Mouse (Mus musculus): Measurements from ENCODE around the gene Srbd1. TPM values are rescaled to one million over a fixed set of nuclear protein-coding genes. Genes with fewer than 3 reads are reported as not detected.

Gene Srbd1
- 22.6 and 33.1 TPM in 2 replicates for total RNA-seq (2015)
- 22.9 and 25.8 TPM in 2 replicates for total RNA-seq (2017)

- ATAC-seq (replicated peaks; ENCODE audit: poor library complexity), result peak; percentile 91
Measured at GRCm38 (mm10) chr17:86145079-86145951, at the start of gene Srbd1. Srbd1 (minus strand) TSS chr17:86145175.

DNA sequence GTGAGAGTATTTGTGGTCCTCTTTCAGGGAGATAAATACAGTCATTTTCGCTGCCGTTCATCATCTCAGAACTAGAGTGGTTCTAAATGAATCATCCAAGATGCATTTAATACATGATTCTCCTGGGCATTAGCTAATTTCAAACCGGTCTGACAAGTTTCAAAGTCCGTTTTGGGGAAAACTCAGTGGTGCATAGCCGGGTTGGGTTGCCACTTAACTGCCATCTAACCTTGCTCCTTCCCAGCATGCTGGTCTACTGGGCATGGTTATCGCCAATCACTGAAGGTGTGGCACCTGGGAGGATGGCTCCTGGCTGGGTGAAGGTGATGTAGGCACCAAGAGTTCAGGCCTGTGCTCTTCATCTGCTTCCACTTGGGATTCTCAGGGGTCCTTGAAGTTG, 49.0 kb upstream of the Srbd1 start:
- ATAC-seq (replicated peaks; ENCODE audit: poor library complexity), result no peak

GRCm38 (mm10) chr17:86187777-86188176, 42.8 kb upstream of the Srbd1 start:
- peak; percentile 73 for ATAC-seq (replicated peaks; ENCODE audit: poor library complexity)

- peak; percentile 61 for ATAC-seq (replicated peaks; ENCODE audit: poor library complexity)
Measured at GRCm38 (mm10) chr17:86185584-86185983, 40.6 kb upstream of the Srbd1 start.

DNA sequence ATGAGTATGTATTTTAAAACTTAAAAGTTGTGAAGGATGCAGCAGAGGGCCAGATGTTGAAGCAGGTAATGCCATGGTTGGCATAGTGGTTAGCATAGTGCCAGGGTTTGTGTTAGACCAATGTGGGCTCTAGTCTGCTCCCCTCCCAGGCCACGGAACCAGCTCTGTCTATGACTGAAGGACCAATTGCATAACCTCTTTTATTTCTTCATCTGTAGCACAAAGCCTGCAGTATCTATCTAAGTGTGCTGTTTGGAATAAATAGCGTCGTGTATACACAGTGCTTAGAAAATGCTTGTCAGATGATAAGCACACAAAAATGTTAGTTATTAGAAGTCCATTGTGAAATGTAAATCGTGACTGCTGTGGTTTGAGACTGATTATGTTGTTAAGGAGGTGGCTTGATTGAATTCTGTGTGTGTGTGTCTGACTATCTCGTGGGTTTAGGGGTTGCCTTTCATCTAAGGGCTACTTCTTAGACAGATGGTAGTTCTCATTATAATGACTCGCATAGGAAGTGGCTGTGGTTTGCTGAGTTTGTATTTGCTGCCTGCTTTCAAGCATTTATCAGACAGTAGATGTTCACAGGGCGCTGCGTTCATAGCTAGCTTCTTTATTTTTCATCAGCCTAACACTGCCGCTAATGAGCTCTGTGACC, 39.7 kb upstream of the Srbd1 start:
- peak; percentile 24 for ATAC-seq (replicated peaks; ENCODE audit: poor library complexity)

GRCm38 (mm10) chr17:86183788-86184187, 38.8 kb upstream of the Srbd1 start:
- ATAC-seq (replicated peaks; ENCODE audit: poor library complexity), result peak; percentile 19; the same call in 1 of the 2 replicates

- peak; percentile 39 for ATAC-seq (replicated peaks; ENCODE audit: poor library complexity)
Measured at GRCm38 (mm10) chr17:86176722-86177121, 31.7 kb upstream of the Srbd1 start.

GRCm38 (mm10) chr17:86175516-86175915, 30.5 kb upstream of the Srbd1 start:
- ATAC-seq (replicated peaks; ENCODE audit: poor library complexity), result no peak

DNA sequence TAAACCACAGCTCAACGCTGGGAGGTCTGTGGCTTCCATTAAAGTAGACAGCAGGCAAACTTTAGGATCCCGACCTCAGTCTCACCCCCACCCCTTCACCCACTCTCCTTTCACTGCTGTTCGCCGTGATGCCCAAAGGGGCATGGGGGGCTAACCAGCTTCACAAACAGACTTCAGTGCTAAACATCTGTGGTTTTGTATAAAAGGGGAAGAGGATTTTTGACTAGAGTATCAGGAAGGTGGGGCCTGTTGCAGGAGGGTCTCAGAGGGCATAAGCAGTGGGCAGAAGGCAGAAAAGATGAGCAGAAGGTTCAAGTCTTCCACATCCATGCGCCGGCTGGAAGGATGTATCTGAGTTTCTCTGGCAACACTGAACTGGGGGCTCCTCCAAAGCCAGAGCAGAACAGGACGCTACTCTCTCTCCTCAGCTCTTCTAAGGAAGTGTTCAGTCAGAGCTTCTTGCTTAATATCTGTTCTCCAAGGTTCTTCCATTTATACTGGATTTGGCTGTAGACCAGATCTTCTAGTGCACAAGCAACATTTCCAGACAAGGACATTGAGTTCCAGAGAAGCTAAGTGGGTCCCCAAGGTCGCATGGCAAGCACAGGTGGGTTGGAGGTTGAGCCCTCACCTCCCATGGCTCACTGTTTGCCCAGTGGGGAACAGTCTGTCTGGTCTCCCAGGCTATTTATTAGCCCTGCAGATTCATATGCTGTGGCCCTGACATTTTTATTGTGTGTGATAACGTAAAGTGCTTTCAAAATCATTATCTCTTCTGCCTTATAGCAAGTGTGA, 25.4 kb upstream of the Srbd1 start:
- peak; percentile 6 for ATAC-seq (replicated peaks; ENCODE audit: poor library complexity)

DNA sequence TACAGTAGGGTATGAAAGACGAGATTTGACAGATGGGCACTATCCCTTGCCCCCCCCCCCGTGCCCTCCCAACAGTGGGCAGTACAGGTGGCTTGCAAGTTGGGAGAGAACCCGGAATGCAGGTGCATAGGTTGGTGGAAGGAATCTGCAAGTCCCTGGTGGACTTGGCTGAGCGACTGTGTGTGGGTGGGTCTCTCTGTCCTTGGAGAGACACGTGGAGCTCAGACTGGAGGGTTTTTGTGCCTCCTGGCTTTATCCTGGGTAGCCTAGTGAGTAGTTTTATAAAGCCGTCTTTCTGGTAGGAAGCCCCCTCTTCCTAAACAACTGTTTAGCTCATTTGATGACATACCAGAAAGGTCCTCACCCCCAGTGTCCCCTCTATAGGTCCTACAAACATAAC, 24.1 kb upstream of the Srbd1 start:
- no peak for ATAC-seq (replicated peaks; ENCODE audit: poor library complexity)

- ATAC-seq (replicated peaks; ENCODE audit: poor library complexity), result no peak
Measured at GRCm38 (mm10) chr17:86168231-86168981, 23.4 kb upstream of the Srbd1 start.

DNA sequence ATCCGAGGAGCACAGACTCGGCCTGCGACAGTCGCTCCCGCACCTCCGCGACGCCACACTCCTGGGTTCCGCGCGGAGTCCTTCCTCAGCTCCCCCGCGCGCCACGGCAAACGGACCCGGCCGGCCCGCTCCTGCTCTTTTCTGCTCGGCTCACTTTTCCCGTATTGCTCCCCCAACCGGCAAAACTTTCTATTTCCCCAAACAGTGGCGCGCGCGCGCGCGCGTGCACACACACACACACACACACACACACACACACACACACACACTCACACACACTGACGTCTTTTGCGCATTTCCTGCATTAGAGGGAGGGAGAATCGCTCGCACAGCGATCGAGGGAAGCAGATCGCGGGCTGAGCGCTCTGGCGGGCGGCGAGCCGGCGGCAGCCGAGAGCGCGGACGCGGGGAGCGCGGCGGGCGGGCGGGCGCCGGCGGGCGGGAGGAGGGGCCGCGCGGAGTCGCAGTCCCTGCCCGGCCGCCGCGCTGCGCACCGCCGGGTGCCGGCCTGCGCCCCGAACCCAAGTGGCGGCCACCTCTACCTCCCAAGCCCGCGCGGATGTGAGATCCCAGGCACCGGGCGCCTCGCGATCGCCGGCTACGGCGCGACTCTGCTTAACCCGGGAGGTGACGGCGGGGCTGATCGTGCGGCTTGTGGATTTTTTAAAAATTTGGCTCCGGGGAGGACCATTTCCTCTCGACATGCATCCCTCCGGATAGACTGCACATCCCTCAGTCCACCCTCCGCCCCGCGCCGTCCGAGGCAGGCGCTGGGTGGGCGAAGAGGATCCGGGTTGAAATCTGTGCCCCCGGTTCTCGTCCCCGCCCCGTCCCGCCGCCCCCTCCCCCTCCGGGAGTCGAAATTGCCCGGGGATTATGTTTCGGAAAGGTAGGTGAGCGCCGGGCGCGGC, 22.6 kb upstream of the Srbd1 start, which contains the start of gene Prkce:
TSS of gene Prkce (plus strand) at position 466 of the 911 bp plus-strand sequence.
- peak; percentile 57 for ATAC-seq (replicated peaks; ENCODE audit: poor library complexity)

DNA sequence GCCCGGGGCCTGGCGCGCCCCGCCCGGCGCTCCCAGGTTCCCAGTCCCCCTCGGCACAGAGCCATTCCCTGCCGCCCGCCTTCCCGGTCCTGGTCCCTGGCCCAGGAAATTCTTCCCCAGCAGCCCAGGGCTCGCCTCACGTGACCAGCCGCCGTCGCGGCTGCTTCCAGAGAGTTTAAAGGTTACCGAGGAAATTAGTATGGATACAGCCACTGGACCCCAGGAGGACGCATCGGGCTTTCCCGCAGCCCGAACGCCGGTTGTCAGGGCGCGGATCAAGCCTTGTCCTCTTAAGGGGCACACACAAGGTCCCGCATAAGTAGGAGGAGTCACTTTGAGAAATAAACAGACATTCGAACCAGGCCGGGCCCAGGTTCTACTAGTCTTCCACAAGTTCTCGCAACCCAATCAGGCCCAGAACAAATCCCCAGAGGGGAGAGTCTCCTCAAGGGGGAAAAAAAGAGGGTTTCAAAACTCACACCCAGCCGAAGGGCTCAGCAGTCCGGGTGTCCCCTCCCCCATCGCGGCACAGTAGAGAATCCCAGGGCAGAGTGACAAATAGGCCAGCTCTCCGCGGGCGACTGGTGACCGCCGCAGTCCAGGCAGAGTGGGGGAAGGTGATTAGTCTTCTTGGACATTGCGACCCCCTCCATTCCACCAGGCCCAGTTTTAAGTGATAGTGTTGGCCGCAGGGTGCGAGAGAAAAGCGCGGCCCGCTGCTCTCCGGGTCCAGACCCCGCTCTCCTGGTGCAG, 21.8 kb upstream of the Srbd1 start:
- peak; percentile 15; the same call in 1 of the 2 replicates for ATAC-seq (replicated peaks; ENCODE audit: poor library complexity)

DNA sequence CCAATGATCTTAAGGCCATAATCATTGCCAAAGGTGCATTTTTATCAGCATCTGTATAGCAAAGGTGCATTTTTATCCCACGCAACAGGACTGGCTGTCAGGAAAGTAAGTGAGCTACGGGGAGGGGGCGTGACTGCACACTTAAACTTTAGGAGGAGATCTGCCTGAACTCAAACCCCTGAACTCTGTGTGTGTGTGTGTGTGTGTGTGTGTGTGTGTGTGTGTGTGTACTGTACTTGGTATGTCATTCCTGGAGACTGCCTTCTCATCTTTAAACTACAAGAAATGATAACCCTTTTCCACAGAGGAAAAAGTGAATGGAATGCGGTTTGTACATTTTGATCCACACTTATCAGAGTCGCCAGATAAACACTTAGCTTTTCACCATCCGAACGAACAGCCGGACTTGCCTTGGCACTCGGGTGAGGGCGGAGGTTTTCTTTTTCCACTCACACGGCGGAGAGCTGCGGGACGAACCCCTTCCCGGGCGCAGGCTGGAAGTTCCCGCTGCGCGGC, 21.1 kb upstream of the Srbd1 start:
- no peak for ATAC-seq (replicated peaks; ENCODE audit: poor library complexity)

DNA sequence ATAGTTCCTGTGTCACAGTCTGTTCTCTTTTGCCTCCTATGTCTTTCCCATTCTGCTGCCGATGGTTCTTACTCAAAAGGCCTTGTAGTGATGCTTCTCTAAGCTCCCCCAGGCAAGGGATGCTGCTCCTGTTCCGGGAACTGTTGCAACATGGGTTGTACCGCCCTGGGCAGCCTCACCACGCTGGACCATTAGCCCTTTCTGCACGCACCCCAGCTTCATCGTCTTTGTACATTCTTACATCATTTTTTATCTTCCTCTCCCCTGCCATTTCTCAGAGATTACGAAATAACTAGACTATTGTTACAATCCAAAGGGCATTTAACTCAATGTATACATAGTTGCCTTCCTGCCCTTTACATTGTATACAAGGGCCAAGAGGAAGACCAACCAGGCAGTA, 19.4 kb upstream of the Srbd1 start:
- ATAC-seq (replicated peaks; ENCODE audit: poor library complexity), result peak; percentile 38

- no peak for ATAC-seq (replicated peaks; ENCODE audit: poor library complexity)
Measured at GRCm38 (mm10) chr17:86162672-86163071, 17.7 kb upstream of the Srbd1 start.

GRCm38 (mm10) chr17:86156999-86157398, 12.0 kb upstream of the Srbd1 start:
- ATAC-seq (replicated peaks; ENCODE audit: poor library complexity), result no peak

GRCm38 (mm10) chr17:86150867-86151348, 5.9 kb upstream of the Srbd1 start:
- peak; percentile 98 for ATAC-seq (replicated peaks; ENCODE audit: poor library complexity)
